Mouse (Mus musculus) spleen, postnatal 36 days (tissue): ENCODE data around the gene Me1.

Experiments used
- DNase-seq, 2 experiments: peaks; one replicate each; pipeline ENCODE4 v3.0.0; 2022; ENCODE audit warnings: low spot score in 2 of 2, mixed read lengths in 1 of 2

Gene Me1

GRCm38 (mm10) chr9:86708921-86709320, 13.2 kb upstream of the Me1 start:
- DNase-seq = no peak

DNA sequence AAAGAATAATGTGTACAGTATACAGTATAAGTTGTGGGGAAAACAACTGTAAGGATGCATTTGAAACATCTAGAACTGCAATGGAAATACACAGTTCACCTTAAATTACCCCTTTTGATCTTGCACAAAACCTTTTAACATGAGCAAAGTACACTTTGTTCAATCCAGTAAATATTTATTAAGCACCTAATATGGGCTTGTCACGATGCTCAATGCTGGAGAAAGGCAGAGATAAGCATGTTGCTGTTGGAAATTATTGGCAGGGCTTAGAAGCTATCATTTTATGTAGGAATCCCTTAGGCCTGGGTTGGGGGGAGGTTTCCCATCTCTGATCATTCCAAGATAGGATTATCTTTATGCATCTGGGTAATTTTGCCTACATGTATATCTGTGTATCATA, 11.7 kb upstream of the Me1 start:
- no peak for DNase-seq

GRCm38 (mm10) chr9:86701844-86702243, 6.1 kb upstream of the Me1 start:
- DNase-seq = no peak

DNA sequence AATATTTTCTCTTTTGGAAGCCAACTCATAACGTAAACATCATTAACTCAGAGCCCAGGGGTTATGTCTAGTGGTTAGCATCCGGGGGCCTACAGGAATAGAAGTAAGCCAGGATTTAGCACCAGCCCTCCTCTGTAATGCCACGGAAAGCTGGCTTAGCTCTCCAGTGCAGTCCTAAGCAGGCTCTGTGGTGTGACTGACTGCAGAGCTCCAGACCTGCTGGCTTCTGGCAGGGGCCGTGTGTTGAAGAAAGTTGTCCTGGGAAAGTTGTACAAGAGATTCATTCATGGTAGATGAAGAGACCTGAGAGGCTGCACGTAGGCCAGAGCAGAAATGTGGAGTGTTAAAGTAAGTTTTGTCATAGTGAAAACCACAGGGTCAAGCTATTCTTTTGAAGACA, 5.5 kb upstream of the Me1 start:
- no peak for DNase-seq

DNA sequence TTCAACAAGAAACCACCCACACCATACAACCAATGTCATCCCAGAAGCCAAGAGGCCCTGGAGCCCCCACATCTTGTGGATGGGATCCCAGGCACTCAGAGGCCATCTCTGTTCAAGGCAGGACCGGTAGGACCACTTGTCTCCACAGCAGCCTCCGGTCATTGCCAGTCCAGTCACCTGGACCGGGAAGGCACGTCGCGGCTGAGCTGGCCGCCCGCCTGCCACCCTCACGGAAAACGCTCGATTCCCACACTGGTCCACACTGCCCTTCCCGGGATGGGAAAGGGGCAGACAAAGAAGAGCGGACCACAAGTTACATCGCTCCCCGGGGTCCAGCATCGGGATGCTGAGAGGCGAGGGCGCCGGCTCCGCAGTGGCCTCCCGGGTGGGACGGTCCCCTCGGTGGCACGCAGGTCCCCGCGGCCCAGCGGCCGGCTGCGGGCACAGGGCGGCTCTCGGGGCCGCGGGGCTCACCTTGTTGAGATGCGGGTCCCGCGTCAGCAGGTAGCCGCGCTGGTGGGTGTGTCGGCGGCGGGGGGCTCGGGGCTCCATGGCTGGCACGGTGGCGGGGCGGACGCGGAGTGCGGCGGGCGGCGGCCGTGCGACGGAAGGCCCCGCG, 445 bp downstream of the Me1 start:
- DNase-seq = no peak

DNA sequence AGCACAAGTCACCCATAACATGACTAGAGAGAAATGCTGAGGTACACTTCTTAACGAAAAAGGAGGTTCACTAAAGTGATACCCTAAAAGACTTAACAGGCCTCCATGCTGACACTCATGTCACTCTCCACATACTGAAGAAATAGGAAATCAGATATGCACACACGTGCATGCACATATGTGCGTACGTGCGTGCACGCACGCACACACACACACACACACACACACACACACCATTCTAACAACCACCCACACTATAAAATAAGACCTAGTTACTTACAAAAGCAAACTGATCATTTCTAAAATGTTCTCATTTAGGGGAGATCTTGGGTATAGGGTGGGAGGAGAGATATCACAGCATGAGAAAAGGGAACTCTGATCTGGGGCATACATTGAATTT, 1.1 kb downstream of the Me1 start:
- no peak for DNase-seq

- no peak for DNase-seq
Measured at GRCm38 (mm10) chr9:86693935-86694334, 1.8 kb downstream of the Me1 start.

GRCm38 (mm10) chr9:86692676-86693075, 3.1 kb downstream of the Me1 start:
- no peak for DNase-seq

DNA sequence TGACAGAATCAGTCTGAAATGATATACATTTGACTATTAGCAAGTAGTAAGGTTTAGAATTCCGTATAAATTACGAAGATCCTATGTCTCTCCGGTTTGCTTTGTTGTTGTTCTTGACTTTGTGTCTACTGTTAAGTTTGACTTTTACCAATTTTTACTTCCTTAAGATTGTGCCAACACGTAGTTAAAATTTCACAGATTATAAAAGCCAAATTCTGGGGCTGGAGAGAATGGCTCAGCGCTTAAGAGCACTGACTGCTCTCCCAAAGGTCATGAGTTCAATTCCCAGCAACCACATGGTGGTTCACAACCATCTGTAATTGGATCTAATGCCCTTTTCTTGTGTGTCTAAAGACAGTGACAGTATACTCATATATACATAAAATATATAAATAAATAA, 3.5 kb downstream of the Me1 start:
- no peak for DNase-seq

DNA sequence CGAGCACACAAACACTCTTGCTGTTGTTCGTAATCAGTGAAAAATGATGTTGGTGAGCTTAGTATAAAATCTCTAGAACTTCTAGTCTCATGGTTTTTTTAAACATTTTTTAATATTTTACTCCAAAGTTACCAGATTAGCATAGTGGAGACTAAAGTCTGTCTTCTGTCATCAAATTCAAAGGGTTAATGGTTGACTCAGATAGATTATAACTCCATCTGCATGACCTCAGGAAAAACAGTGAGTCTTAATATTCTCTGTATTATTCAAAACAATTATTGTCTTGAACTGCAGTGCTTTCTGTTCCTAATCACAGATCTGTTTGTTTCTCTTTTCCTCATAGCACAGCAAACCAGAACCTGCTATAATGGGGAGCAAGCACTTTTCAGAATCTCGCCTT, 4.7 kb downstream of the Me1 start:
- no peak for DNase-seq

GRCm38 (mm10) chr9:86683713-86684209, 12.0 kb downstream of the Me1 start:
- no peak for DNase-seq

GRCm38 (mm10) chr9:86682844-86683243, 12.9 kb downstream of the Me1 start:
- DNase-seq = no peak

GRCm38 (mm10) chr9:86682278-86682677, 13.5 kb downstream of the Me1 start:
- DNase-seq = no peak

DNA sequence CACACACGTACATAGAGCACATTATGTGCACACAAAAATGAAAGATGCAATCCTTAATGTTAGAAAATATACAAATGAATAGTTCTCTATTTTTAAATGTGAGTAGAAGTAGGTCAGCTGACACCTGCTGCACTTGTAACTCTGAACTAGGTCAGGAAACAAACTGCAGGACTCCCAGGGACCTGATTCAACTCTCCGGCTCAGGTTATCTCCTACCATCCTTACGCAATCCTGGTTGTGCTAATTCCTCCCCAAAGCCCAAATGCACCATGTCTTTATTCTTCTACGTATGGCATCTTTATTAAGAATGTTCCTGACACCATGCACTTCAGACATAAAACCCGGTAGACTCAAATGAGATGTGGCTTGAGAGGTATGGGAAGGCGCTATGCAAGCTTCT, 15.3 kb downstream of the Me1 start:
- DNase-seq = no peak

- DNase-seq = no peak
Measured at GRCm38 (mm10) chr9:86679843-86680417, 15.8 kb downstream of the Me1 start.

GRCm38 (mm10) chr9:86676246-86676645, 19.5 kb downstream of the Me1 start:
- no peak for DNase-seq

DNA sequence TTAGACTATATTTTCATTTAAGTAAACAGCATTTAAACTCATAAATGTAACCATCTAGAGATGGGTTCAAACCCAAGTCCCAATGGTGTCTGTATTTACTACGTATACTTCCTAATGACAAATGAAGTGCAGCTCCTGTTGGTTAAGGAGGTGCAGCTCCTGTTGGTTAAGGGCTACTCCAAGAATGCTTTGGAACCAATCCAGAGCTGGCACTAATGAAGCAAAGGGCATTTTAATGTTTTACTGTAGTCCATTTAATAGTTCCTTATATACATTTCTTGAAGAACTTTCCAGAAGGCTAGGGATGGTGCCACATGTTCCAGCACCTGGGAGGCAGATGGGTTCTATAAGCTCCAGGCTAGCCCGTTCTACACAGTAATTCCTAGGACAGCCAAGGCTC, 20.3 kb downstream of the Me1 start:
- DNase-seq = no peak

GRCm38 (mm10) chr9:86672907-86673472, 22.8 kb downstream of the Me1 start:
- no peak for DNase-seq

DNA sequence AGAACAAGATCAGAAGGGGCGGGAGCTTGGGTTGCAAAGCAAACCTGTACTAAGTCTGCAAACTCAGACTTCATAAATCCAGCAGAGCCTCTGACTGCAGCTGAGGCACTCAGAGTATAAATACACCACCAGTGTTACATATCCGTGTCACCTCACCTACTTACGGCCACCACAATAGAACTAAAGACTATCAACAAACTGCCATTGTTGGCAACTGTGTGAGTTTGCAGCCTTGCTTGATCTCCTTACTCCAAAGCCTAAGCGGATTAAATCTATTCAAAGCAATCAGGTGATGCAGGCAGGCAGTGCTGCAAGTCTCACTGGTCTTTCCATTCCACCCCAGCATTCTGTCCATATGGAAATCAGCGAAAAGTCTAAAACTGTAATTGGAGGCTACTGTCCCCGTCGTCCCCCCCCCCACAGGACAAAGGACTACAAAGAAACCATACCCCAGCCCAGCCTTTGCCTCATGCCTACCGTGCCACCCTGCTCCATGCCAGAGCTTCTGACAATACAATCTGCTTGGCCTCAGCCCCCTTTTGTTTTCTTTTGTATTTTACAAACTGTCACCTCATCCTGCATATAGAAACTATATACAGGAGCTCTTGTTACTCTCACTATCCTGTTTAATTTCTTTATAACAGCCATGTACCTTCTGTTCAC, 27.0 kb downstream of the Me1 start:
- no peak for DNase-seq

GRCm38 (mm10) chr9:86667138-86667750, 28.5 kb downstream of the Me1 start:
- no peak for DNase-seq

- DNase-seq = no peak
Measured at GRCm38 (mm10) chr9:86661679-86662078, 34.1 kb downstream of the Me1 start.

DNA sequence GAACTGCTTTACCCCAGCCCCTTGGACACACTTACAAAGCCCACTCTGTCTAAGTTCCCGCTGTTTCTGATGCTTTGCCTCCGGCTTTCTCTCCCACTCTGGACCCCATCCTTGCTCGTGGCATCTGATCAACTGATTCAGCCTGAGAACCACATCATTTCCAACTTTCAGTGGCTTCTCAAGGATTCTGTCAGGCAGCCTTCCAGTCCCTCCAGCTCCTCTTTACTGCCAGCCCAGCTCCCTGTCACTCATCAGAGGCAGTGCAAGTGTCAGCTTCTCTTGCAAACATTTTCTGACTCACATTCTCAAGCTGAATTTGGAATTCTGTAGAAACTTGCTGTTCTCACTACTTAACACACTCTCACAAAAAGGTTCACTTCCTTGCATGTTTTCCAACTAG, 34.5 kb downstream of the Me1 start:
- no peak for DNase-seq

- no peak for DNase-seq
Measured at GRCm38 (mm10) chr9:86660327-86660726, 35.4 kb downstream of the Me1 start.
